ENCODE assay signal across 23 mouse cellular contexts in genomic region chr9:94404551-94404950, GRCm38 (mm10).
DNase-seq lines count a peak whose midpoint lies in the region; ATAC-seq and TF ChIP-seq lines count a peak whose summit lies in the region.
"Had no signal": no experiment of that assay in that cellular context is flagged by ENCODE, and none has a peak within 500 bp of the region (broad histone marks: within the 10 kb centered on the region; RNA-seq: fewer than 3 reads in every experiment).

No protein-coding gene starts in this region.

- DNase-seq in left cerebral cortex, postnatal 4 days, result peak; percentile 8
- no peak for DNase-seq in left cerebral cortex, postnatal 14 days (ENCODE audit: low spot score in 2 of 2)
- DNase-seq in cerebellum, adult 2 months, result peak; percentile 43 to 79
- peak; percentile 37 to 63 for DNase-seq in cerebellum, postnatal 14 days
- no peak for DNase-seq in lung, postnatal 0 days (ENCODE audit: low spot score)
- DNase-seq in heart, adult 9 months (ENCODE audit: low spot score in 2 of 2), result no peak
- DNase-seq: adrenal gland, postnatal 25 days; gastrocnemius, postnatal 25 days; heart, adult 11 months; kidney, adult 2 months; kidney, postnatal 36 days; liver, postnatal 0 days; lung, postnatal 4 days; midbrain, embryonic 14.5 days had no signal

- H3K4me2 ChIP-seq in lung, postnatal 0 days (replicated peaks; ENCODE audit: low read depth, low read length), result no peak overlapping the region
- no peak overlapping the region for H3K4me2 ChIP-seq in heart, embryonic 12.5 days
- H3K4me2 ChIP-seq: forebrain, embryonic 13.5 days; heart, embryonic 11.5 days; hindbrain, embryonic 15.5 days; liver, embryonic 12.5 days; stomach, embryonic 15.5 days had no signal

- H3K27me3 ChIP-seq in cerebellum, adult 2 months (ENCODE audit: control insufficient read depth, insufficient read depth, low read length), result no peaks in the 10 kb centered on the region
- H3K27me3 ChIP-seq in lung, postnatal 0 days (replicated peaks; ENCODE audit: insufficient read depth, low read length), result no peaks in the 10 kb centered on the region
- H3K27me3 ChIP-seq in heart, embryonic 12.5 days (replicated peaks), result no peaks in the 10 kb centered on the region
- H3K27me3 ChIP-seq: forebrain, embryonic 13.5 days; hindbrain, embryonic 15.5 days; liver, embryonic 12.5 days; stomach, embryonic 15.5 days had no signal

- 10% methylated on average over 6 of the region's 6 CpGs for WGBS in cerebellum, adult 2 months
- WGBS in lung, postnatal 0 days, result 72% methylated on average over 6 of the region's 6 CpGs
- WGBS in heart, embryonic 12.5 days, result 50% methylated on average over 6 of the region's 6 CpGs

- H3K27ac ChIP-seq in cerebellum, adult 2 months (ENCODE audit: insufficient read depth, low read length), result peak overlapping the region; percentile 72; the same call in 1 of the 2 replicates
- no peak overlapping the region for H3K27ac ChIP-seq in lung, postnatal 0 days (ENCODE audit: low read length)
- no peak overlapping the region for H3K27ac ChIP-seq in heart, embryonic 12.5 days (ENCODE audit: poor library complexity, severe bottlenecking)
- H3K27ac ChIP-seq: forebrain, embryonic 13.5 days; hindbrain, embryonic 10.5 days; hindbrain, embryonic 15.5 days; layer of hippocampus, adult 2 months; left cerebral cortex, adult 2 months; liver, embryonic 12.5 days; stomach, embryonic 15.5 days had no signal

- ATAC-seq in lung, postnatal 0 days, result no peak
- no peak for ATAC-seq in heart, embryonic 12.5 days (ENCODE audit: insufficient number of reproducible peaks, low FRiP score)
- ATAC-seq: forebrain, embryonic 13.5 days; liver, embryonic 12.5 days; liver, postnatal 0 days had no signal

- TF ChIP-seq POLR2A in cerebellum, adult 2 months (IDR thresholded peaks at IDR 0.05; ENCODE audit: borderline replicate concordance, insufficient read depth, low read length), result no peak

- H3K9ac ChIP-seq in lung, postnatal 0 days (replicated peaks; ENCODE audit: low read depth), result no peak overlapping the region
- no peak overlapping the region for H3K9ac ChIP-seq in heart, embryonic 12.5 days
- H3K9ac ChIP-seq: forebrain, embryonic 13.5 days; hindbrain, embryonic 15.5 days; liver, embryonic 12.5 days; liver, postnatal 0 days; stomach, embryonic 15.5 days had no signal

- no peaks in the 10 kb centered on the region for H3K9me3 ChIP-seq in lung, postnatal 0 days (ENCODE audit: low read length)
- H3K9me3 ChIP-seq in heart, embryonic 12.5 days (replicated peaks), result no peaks in the 10 kb centered on the region
- H3K9me3 ChIP-seq: forebrain, embryonic 13.5 days; hindbrain, embryonic 10.5 days; hindbrain, embryonic 15.5 days; liver, embryonic 12.5 days; stomach, embryonic 15.5 days had no signal

- no peak for TF ChIP-seq EP300 in lung, postnatal 0 days (IDR thresholded peaks at IDR 0.05)

- no peaks in the 10 kb centered on the region for H3K36me3 ChIP-seq in lung, postnatal 0 days (ENCODE audit: insufficient read depth, low read length)
- no peaks in the 10 kb centered on the region for H3K36me3 ChIP-seq in heart, embryonic 12.5 days
- H3K36me3 ChIP-seq: hindbrain, embryonic 10.5 days; hindbrain, embryonic 15.5 days; liver, embryonic 12.5 days; stomach, embryonic 15.5 days had no signal

- TF ChIP-seq CTCF in cerebellum, adult 2 months (IDR thresholded peaks at IDR 0.05; ENCODE audit: borderline replicate concordance, insufficient read depth, low read depth, low read length), result no peak
- no peak for TF ChIP-seq CTCF in lung, postnatal 0 days (IDR thresholded peaks at IDR 0.05)

- H3K4me1 ChIP-seq in cerebellum, adult 2 months (ENCODE audit: control insufficient read depth, insufficient read depth, low read length), result peaks cover 3% of the 10 kb centered on the region; the same call in 1 of the 2 replicates
- H3K4me1 ChIP-seq in lung, postnatal 0 days (ENCODE audit: insufficient read depth, low read depth, low read length), result no peaks in the 10 kb centered on the region
- H3K4me1 ChIP-seq in heart, embryonic 12.5 days (replicated peaks), result peaks cover 19% of the 10 kb centered on the region
- H3K4me1 ChIP-seq: stomach, embryonic 15.5 days had no signal

- no peak overlapping the region for H3K4me3 ChIP-seq in cerebellum, adult 2 months (replicated peaks; ENCODE audit: insufficient read depth, low read depth, low read length)
- no peak overlapping the region for H3K4me3 ChIP-seq in lung, postnatal 0 days (ENCODE audit: low read depth, low read length)
- H3K4me3 ChIP-seq in heart, embryonic 12.5 days, result no peak overlapping the region
- H3K4me3 ChIP-seq: forebrain, embryonic 13.5 days; hindbrain, embryonic 10.5 days; hindbrain, embryonic 15.5 days; layer of hippocampus, adult 2 months; left cerebral cortex, adult 2 months; liver, embryonic 12.5 days; stomach, embryonic 15.5 days had no signal

- intact Hi-C loops in left cerebral cortex, postnatal 4 days (cut with DNase I), result no loop called here
- intact Hi-C loops in left cerebral cortex, postnatal 14 days (cut with DNase I), result no loop called here

Comparison
In these comparisons a context has a peak if more than half of its experiments do, and no peak if none do; other contexts are left out.
1. DNase-seq: peak in left cerebral cortex, postnatal 4 days (single experiment), cerebellum, adult 2 months (2 of 2) and cerebellum, postnatal 14 days (2 of 2); none in left cerebral cortex, postnatal 14 days (0 of 2), lung, postnatal 0 days (single experiment) and heart, adult 9 months (0 of 2).